Mouse (Mus musculus) ES-E14 (cell line): Measurements from ENCODE around the gene Carhsp1.
A peak's percentile ranks its signal among the peaks of the same experiment; 100 is the strongest.

Experiments
- CHD2 ChIP-seq: IDR thresholded peaks from 2 replicates; pipeline ENCODE4 v1.6.1; 2014; ENCODE audit warnings: mild to moderate bottlenecking, low read depth, low read length, inconsistent platforms
- MAFK ChIP-seq: IDR thresholded peaks from 2 replicates; pipeline ENCODE4 v1.6.1; 2014; ENCODE audit warnings: mild to moderate bottlenecking, low read depth, low read length, inconsistent platforms; ENCODE audit not compliant: insufficient read depth
- ZC3H11A ChIP-seq: IDR thresholded peaks from 2 replicates; pipeline ENCODE4 v1.6.1; 2012; ENCODE audit warnings: low read depth, mild to moderate bottlenecking, inconsistent platforms, low read length, borderline replicate concordance
- ZNF384 ChIP-seq: IDR thresholded peaks from 2 replicates; pipeline ENCODE4 v1.6.1; 2012; ENCODE audit warnings: low read depth, low read length, inconsistent platforms

DNA sequence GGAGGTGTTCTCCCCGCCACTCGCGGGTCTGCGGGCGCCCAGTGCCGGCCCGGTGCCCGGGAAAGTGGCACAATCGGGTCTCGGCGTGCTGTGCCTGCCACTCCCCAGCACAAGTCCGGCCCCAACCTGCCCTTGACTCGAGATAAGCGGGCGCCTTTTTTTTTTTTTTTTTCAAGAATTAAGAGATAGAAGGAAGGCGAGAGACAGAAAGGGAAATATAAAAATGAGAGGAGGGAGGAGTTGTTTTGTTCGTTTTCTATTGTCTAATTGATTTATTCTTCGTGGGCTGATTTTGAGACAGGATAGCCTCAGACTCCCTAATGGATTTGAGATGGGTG lies 364 bp upstream of the Carhsp1 start:
- TF ChIP-seq ZNF384 (peak; percentile 63; the same call in 1 of the 2 replicates), CHD2 (no peak), ZC3H11A (no peak), MAFK (no peak)
